Mouse (Mus musculus) induced T-regulatory cell, adult 2 months (primary cell): ENCODE data around the gene Rbfox3.

ENCODE experiments used
- DNase-seq: peaks from one replicate; pipeline ENCODE4 v3.0.0-alpha.2; 2012; ENCODE audit warnings: low read depth

Rbfox3 gene

DNA sequence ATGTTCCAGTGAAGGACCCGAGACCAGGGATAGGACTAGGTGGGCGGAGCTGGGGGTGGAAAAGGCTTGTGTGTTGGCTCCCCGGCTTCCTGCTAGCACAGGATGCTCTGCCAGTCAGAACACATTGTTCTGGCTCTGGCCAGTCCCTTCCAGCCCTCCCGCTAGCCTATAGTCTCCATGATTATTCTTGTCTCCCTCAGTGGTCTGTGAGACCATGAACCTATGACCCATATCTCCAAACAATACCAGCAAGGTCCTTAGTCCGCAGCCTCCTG lies 407.3 kb downstream of the Rbfox3 start:
- no peak for DNase-seq

DNA sequence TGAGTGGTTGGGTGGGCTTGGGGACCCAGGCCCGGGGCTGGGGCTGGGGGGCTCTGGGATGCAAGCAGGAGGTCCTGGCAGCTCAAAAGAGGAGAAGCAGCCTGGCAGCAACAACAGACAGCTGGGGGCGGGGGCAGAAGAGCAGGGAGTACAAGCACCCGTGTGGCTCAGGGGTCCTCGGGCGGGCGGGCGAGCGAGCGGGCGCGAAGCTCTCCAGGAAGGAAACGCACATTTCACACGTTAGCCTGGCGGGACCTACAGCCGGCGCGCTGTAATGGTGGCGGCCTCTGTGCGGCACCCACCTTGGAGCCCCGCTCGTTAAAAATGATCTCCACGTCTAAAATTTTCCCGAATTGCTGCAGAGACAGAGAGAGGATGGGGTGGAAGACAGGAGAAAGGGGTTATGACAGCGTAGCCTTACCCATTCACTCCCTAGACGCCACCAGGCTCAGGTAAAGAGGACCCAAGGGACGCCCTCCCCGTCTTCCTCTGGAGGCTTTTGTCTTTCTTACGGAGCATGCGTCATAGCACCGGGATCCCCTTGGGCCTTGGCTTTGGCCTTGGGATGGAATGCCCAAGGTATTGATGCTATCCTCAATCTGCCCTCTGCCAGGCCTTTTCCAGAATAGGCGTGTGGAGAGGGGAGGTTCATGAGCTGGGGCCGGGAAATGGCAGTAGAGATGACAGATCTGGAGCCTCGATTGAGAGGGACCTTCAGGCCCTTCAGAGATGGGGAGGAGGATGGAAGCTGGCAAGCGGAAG lies 407.8 kb downstream of the Rbfox3 start:
- DNase-seq: no peak

DNA sequence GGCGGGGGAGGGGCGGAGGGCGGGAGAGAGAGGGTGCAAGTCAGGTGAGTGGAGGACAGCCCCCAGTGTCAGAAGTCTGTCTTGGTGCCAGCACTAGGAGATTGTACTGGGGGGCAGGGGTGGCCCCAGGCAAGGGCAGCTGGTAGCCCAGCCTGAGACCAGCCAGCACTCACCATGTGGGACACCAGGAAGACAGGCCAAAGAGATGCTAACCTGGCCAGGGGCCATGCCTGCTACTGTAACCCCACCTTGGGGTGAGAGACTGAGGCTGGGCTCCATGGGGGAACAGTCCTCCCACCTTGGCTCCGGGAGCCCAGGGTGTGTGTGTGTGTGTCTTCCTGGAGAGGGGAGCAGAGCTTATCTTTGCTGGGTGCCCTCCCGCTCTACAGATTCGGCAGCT lies 408.4 kb downstream of the Rbfox3 start:
- no peak for DNase-seq

DNA sequence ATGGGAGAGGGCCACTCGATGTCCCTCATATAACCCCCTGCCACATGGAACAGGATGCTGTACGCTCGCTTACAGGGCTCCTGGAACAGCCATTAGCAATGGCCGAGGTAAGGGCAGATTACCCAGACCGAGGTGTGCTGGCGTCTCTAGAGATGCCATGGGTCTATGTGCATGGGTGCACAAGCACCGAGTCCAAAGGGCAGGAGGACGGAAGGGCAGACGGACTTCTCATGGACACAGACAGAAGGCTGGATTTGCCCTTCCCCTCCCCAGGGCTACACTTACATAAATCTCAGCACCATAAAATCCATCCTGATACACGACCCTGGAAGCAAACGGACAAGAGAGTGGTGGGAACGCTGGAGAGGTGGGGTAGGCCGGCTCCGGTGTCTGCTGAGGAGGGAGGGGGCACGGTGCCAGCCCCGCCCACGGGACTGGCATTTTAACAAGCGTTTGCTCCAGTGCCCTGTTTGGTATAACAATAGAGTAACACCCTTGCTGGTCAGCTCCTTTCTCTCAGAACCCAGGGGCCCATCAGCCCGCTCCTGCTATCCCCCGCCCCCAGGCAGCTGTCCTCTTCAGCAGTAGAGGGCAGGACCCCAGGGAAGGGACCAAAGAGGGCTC lies 415.2 kb downstream of the Rbfox3 start:
- no peak for DNase-seq

DNA sequence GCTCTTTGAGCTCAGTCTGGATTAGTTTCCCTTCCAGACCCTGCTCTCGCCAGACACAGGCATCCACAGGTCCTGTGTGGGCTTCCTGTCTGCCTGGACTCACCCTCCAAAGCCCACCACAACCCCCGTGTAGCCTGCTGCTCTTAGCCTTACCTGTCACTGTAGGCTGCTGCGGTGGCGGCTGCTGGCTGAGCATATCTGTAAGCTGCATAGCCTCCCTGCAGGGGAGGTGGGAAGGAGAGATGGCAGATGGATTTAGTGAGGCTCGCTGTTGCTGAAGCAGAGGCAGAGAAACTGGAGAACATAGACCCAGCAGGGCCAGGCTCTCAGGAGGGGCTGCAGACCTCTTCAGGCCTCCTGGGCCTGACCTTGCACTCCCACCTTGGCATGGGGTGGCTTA lies 416.3 kb downstream of the Rbfox3 start:
- no peak for DNase-seq

DNA sequence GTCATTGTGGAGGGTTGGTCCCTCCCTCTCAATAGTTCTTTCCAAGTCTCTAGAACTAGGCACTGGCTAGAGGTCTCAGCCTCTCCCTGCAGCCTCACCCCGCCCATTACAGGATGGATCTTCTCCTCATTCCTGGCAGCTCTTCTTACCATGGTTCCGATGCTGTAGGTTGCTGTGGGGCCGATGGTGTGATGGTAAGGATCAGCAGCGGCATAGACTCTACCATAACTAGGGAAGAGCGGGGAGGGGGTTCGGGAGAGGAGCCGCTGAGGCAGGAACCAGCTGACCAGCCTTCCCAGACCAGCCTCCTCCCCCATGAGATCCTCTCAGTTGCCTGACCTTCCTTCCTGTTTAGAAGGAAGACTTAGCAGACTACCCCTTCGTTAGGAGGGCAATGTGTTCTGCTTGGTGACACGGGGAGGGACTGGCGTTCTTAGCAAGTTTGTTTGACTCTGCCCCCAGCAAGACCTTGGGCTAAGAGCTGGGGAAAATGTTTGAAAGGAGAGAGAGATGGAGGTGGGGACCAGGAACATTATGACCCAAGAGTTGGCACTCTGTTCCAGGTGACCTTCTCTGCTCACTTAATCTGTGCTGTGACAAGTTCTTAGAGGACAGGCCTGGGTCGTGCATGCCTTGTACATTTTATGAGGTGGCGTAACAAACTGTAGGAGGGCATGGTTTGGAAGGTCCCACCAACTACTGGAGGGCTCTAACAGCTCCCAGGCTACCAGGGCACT lies 417.2 kb downstream of the Rbfox3 start:
- no peak for DNase-seq

DNA sequence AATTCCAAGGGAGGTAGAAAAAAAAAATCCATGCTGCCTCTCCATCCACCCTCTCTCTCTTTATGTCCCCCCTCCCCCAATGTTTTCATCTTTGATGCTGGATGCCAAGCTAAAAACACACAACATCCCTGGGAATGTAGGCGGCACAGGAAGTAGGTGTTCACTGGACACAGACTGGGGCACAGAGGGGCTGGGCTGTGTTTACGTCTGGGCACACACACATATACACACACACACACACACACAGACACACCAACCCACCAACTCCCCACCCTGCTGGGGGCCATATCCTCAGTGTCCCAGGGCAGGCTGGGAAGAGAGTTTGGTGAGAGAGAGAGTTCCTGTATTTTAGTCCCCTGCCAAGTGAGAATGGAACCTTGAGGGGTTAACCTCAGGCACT lies 417.9 kb downstream of the Rbfox3 start:
- DNase-seq: no peak

DNA sequence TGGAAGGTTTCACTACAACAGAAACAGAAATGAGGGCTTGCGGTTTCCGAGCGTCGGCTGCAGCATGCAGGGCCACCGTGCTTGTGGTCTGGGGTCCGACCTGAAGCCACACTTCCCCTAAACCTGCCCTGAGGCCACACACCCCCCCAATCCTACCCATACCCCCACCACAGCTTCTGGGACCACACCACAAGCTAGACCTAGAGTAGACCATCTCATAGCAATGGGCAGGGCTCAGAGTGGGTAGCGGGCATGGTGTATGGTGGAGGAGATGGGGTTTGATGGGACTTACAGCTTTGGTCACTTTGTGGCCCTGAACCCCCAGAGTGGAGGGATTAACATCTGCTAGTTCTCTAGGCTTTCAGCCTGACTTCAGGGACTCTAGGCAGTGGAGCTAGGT lies 420.2 kb downstream of the Rbfox3 start:
- DNase-seq: no peak

DNA sequence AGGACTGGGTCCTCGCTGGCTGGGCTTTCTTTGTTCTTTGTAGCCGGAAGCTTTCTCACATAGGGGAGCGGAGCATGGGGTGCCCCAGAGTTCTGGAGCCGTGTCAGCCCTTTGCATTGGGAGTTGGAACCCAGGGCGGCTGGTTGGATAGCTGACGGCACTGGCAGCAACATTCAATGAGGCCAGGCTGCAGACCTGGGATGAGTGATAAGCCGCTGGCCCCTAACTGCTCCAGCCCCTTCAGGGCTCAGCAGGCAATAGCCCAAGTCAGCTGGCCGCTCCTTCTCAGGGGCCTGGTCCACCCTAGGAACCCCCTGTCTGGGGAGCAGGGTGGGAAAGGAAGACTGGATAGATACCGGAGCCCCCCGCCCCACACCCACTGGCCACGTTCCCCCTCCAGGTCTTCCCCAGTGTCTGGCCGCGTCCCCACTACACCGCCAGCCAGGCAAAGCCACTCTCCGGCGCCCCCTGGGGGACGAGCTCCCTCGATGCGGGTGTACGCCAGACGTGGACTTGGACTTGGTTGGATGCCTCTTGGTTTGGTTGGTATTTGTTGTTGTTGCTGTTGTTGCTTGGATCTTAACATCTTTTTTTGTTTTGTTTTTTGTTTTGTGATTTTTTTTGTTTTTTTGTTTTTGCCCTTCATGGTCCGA lies 420.7 kb downstream of the Rbfox3 start:
- peak; percentile 63 for DNase-seq

DNA sequence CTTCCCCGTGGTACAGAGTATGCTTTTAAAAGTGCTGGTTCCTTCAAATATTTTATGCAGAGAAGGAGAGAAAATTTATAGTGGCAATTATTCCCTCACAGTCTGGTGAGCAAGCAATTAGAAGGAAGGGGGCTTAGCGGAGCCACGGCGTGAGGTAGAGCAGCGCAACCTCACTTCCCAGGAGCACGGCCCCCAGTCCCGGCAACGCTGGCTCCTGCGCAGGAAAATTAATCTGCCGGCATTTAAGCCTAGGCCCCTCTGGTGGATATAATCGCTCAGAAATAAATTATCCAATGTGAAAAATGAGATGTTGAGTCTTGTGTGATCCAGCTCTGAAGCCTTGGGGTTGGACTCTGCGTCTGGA lies 422.5 kb downstream of the Rbfox3 start:
- no peak for DNase-seq

DNA sequence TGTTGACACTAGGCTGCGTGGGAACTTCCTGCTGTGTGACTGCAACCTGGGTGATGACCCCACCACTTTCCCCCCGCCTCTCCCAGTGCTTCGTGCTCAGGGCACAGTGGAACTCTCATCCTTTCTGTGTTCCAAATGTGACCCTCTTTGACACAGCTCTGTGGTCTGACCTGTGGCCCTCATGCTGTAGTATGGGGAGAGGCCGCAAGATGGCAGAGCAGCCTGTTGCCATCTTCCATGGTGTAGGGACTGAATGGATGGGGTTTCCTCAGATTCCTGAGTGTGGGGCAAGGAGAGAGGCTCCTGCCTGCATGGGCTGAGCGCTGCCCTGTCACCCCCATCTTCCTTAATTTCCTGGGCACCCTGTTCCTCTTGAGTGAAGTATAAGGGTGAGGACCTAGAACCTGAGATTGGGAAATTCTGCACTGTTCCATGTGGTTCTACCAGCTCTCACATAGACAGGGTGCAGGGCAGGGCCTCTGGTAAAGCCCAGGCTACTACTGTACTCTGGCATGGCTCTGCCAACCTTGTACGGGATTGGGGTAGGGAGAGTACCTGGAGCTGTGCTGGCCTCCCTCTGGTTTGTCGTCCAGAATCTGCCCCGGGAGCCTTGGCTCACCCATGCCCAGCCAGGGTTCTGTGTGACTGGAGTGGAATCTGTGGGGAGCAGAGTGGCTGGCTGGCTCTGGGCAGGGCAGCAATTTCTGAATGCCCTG lies 423.0 kb downstream of the Rbfox3 start:
- no peak for DNase-seq

DNA sequence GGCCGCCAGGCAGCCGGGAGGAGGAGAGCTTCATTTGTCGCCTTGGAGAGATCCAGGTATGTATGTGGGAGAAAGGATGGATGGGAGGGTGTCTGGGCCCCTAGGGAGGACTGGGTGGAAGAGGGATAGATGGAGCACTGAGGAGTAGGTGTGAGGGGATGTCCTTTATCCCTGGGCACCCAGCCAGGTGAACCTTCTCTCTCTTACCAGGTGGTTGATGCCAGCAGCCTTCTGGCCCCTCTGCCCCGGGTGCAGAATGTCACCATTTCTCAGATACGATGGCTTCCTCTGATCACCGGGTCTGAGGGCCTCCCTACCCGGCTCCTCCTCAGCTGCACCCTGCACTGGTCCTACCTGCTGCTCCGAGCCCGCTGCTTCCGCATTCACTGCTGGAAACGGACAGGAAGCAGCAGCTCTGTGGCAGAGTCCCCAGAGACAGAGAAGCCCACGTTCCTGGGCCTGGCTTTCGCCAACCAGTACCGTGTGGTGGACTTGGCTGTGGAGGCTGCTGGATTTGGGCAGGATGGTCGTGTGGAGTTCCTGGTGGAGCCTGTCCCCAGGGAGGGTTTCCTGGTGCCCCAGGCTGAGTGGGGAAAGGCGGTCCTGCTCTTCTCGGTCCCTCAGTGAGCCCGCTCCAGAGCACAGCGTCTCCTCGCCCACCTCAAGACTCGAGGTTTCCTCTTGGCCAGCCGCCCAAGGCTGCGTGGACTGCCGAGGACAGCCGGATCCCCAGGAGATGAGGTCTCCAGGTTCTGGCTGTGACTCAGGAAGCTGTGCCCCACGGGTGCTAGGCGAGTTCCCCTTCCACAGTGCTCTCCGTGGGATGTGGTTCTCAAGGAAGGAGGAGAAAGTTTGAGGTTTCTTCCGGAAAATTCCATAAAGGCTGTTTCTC lies 424.3 kb downstream of the Rbfox3 start:
- no peak for DNase-seq

DNA sequence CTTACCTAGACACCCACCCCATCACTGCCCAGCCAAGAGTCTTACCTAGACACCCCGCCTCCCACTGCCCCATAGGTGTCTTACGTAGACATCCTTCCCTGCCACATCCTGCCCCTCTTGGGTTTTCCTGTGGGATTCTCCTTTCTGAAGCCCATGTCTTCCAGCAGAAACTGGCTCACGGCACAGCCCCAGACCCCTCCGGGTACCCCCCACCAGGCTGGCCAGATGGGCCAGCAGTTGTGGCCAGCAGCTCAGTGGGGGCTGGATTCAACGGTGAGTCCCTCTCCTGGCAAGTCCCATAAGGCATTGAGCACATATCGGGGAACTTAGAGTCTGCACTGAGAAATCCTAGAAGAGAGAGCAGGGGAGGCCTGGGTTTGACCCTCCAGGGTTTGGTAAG lies 425.1 kb downstream of the Rbfox3 start:
- no peak for DNase-seq

DNA sequence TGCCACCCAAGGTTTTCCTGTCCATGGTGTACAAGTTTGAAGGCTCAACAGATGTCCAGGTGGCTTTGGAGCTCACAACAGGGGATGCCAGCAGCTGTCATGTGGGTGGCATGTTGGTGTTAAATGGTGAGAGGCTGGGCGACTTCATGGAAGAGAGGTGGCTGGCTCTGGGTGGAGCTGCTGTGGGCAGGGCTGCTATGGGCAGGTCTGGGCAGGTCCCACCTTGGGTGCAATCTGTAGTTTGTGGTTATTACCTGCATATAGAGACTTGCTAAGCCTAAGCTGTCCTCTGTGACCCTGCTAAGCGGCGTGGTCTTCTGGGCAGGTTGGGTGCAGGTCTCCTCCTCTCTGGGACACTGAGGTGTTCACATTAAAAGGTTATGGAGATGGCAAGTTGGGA lies 425.6 kb downstream of the Rbfox3 start:
- DNase-seq: no peak

DNA sequence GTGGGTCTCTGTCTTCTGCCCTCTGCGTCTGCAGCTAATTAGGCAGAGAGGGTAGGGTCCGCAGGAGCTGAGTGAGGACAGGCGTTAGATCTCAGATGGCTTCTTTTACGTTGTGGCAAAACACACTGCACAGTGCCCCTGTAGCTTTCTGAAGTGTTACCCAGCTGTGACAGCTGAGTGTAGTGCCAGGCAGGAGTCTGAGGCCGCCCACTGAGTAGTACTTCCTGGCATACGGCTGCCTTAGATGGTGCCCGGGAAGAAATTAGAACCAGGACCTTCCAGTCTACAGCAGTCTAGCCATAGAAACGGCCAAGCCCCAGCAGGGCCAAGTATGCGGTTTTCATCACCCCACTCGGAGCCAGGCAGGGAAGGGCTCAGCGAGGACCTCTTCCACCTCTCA lies 426.1 kb downstream of the Rbfox3 start:
- DNase-seq: no peak

DNA sequence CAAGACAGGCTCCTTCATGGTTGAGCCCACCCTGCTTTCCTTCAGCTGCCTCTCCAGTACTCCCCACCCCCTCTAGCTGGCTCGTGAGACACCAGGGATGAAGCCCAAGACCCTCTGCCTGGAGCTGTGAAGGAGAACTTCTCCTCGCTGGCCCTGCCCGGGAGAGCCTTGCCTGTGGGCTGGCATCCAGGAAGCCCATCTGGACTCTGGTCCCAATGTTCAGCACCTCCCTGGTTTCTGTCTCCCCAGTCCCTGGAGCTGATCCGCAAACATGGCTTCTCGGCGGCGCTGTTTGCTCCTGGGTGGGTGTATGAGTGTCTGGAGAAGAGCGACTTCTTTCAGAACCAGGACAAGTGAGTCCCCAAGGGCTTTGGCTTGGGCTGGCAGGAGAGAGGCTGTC lies 427.2 kb downstream of the Rbfox3 start:
- DNase-seq: no peak

DNA sequence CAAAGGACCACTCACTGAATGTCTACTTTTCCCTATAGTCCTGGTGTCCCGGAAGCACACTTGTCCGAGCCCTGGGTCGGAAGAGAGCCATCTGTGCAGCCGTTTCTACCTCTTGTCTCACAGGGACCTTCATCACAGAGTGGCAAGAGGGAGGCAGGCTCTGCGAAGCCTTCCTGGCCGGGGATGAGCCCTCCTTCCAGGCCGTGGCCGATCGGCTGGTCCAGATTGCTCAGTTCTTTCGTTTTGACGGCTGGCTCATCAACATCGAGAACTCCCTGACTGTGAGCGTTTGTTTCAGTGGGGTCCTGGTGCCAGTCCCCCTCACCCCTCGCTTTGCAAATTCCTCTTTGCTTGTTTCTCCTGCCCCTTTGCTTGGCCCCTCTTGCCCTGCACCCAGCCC lies 429.6 kb downstream of the Rbfox3 start:
- DNase-seq: no peak

DNA sequence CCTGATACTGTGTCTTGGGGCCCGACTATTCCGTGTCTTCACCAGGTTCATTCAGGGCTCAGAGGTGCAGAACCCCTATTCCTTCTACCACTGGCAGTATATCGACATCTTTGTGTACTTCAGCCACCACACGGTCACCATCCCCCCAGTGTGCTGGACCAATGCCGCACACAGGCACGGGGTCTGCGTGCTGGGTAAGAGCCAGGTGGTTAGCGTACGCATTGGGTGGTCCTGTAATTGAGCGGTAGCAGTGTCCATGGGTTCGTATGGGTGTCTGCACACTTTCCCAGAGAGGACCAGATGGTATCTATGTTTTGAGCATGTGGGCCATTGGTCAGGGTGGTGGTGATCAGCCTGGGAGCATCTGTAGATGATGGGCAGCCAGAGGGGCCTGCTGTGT lies 430.2 kb downstream of the Rbfox3 start:
- no peak for DNase-seq

DNA sequence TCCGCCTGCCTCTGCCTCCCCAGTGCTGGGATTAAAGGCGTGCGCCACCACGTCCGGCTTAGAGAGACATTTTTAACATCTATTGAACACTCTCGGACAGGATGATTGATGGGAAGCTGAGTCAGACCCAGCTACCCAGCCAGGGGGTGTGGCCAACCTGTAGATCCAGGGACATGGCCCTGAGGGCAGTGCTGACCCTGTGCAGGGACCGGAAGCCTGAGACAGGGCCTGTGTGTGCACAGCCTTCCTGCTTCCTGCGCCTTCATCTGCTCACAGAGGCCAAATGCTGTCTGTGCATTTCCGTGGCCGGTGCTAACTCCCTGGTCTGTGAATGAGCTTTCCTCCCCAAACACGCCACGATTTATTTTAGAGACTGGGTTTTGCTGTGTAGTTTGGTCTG lies 431.6 kb downstream of the Rbfox3 start:
- DNase-seq: no peak

DNA sequence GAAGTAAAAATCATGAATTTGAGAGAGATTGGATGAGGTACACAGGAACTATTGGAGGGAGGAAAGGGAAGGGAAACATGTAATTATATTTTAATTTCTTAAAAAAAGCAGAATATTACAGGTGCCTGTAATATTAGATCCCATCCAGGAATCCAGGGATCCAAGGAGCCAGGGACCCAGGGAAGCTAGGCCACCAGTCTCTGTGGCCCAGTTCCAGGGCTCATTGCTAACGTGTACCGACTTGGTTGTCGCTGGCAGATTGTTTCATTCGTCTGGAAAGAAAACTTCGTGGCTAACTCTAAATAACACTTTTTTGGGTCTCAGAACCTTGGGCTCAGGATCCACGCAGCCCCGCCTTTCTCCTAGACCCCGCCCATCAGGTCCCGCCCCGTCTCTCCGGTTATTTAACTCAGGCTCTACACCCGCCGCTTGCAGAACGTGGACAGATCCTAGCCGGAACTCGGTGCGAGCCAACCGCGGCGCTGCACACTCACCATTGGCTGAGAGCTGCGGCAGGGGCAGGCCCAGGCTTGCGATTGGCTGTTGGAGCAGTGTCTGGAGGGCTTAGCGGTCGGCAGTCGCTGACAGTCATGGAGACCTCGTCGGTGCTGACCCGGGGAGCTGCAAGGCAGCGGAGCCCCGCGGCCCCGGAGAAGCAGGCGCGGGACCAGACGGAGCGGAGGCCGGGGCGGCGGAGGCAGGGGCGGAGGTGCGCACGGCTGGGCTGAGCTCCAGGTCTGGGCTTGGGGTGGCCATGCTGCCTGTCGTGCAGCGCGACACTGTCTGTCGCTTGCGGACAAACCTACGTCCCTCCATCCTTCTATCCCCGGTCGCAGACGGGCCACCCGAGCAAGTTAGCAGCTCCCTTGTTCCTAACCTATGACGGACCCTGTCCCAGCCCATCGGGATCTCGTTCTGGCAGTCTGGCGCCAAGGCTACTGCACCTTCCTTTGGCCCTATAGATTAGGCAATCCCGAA lies 434.7 kb downstream of the Rbfox3 start, which contains the start of gene Engase:
Gene Engase (plus strand): TSS at position 434 of the 978 bp plus-strand sequence.
- peak; percentile 94 for DNase-seq
